Mouse (Mus musculus) heart, adult 8-10 months (tissue): ENCODE results near the gene Apoc1. TPM values are rescaled to one million over a fixed set of nuclear protein-coding genes. Genes with fewer than 3 reads are reported as not detected.
"Not testable (repeated sequence)": the region's sequence is repeated elsewhere in the genome, so short reads cannot be mapped to it uniquely, and the experiment has no call there.

ENCODE experiments used
- DNase-seq: peaks from one replicate; pipeline ENCODE4 v3.0.0; 2022; ENCODE audit warnings: low spot score
- total RNA-seq, 4 experiments: library from RNA; stranded (reverse); gene quantifications; 2 replicates each; pipeline ENCODE4 v1.2.4; 2022

The Apoc1 gene
- total RNA-seq, 4 experiments from 2014 or later, result 0.98 to 1.1 TPM; not detected in 2

GRCm38 (mm10) chr7:19705271-19705670 is 12.8 kb upstream of the Apoc1 start:
- DNase-seq, result no peak

GRCm38 (mm10) chr7:19704475-19704874 is 12.0 kb upstream of the Apoc1 start:
- no peak for DNase-seq

DNA sequence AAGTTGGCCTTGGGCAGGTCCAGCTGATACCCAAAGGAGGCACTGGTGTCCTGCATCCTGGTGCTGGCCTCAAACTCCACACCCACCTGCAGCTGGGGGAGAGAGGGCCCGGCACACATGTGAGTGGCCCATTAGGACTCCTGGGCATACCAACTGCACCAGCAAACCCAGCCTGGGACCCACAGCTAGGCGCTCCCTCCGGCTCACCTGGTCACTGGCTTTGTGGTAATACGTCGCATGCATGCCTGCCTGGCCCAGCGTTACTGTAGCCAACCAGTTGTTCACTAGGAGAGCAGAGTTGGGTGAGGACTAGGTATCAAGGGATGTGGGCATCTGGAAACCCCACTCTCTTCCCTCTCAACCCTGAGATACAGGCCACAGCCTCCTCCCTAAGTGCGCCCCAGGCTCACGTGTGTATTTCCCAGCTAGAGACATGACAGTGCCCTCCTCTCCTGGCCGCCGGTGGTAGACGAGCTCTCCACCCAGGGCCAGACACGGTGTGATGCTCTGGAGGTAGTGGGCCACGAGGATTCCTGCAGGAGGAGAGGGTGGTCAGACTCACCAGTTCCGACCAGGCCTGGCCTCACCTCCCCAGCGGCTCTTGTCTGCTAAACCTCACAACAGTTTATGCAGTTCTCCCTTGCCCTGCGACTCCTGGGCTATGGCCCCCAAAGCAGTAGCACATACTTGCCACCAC is 10.5 kb upstream of the Apoc1 start:
- no peak for DNase-seq

DNA sequence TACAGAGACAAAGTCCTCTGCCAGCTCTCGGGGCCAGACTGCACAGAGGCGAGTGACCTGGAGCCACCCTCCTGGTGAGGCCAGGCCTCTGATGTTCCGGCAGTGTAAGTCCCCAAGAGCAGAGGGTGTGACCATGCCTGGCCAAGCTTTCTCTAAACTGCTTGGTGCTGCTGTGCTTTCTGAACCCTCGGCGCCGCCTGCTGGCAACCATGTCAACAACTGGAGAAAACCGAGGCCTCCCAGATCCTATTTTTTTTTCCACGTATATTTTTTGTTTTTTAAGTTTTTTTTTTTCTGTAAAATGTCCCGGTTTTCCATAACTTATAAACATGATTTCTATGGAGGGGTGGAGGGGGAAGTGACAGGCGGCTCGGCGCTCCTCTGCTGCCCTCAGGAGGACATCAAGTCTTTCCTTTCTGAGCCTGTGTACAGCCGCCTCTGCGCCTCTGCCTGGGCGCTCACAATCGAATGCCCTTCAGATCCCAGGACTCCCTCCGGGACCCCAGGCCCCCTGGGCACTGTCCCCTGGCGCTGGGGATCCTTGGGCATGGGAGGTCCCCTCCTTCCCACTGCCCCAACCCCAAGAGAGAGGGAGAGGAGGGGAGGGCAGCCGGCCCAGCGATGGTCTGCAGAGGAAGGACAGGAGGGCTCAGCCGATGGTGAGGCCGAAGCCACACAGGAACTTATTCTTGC is 8.8 kb upstream of the Apoc1 start:
- DNase-seq, result peak; percentile 81

DNA sequence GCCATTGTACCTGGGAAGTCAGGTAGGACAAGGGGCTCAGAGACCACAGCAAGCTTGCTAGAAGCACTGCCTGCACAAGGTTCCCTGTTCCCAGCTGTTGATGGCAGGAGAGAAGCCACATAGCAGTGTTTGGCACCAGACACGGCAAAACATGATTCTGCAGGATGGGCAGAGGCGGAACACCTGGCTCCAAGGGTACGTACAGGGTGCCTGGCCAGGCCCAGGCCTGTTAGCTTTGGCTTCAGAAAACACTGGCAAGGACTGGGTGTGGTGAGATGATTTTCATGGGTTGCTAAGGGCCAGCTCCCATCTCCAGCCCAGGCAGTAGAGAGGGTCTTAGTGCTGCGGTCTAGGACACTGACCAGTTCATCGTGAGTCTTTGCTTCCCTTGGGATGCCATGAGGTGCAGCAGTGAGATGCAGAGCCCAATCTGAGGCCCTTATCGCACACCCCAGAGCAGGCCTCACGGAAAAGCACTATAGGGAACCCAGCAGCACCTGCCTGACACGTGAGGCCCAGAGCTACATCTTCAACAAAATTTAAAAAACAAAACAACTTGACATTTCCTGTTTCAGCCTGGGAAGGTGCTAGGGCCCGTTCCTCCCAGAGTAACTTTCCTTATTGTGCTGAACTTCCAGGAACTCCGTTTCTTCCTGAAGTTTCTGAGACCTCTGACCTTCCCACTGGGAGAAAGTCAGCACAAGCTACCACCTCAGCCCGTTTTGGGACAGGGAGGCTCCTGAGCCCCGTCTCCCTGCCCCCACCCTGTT is 8.0 kb upstream of the Apoc1 start:
- DNase-seq, result no peak

GRCm38 (mm10) chr7:19699827-19700148 is 7.3 kb upstream of the Apoc1 start:
- no peak for DNase-seq

DNA sequence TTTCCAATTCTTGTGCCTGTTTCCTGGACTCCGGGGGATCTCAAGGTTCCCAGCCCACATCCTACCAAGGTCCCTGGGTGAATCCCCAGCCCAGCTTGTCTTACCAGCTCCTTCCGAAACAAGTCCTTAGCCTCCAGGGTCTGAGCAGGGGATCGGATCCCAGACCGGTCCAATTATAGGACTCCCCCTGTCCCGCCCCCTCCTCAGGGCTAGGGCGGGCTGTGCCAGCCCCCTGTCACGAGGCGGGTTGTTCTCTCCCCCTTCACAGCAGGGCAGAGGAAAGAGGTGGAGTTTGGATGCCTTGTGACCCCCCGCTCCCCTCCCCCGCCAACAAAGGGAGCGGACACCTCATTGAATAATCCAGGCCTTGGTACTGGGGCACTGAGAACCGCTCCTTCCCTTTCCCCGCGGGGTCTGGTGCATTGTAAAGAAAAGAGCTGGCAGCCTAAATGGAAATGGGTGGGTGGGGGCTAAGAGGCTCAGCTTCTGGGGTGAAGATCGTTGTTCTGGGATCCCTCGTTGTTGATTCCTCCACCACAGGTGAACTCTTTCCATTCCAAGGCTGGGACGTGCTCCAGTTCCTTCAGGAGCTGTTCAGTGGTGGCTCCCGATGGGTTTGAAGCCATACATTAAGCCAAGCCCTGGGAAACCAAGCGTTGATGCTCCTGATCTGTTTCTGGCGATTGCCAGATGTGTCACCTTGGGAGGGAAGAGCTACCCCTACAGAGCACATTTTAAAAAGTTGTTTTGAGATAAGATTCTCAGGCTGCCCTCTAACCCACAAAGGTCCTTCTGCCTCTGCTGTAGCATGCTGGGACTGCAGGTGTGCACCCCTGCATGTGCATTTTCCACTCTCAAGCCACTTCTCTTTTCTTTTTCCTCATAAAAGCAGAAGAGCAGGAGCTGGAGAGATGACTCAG is 6.7 kb upstream of the Apoc1 start, which contains the start of gene Apoe:
Gene Apoe (minus strand): TSS at position 282 of the 920 bp plus-strand sequence.
- DNase-seq, result peak; percentile 63

GRCm38 (mm10) chr7:19697949-19698906 is 5.8 kb upstream of the Apoc1 start:
- no peak for DNase-seq

GRCm38 (mm10) chr7:19696336-19696873 is 3.9 kb upstream of the Apoc1 start:
- no peak for DNase-seq

DNA sequence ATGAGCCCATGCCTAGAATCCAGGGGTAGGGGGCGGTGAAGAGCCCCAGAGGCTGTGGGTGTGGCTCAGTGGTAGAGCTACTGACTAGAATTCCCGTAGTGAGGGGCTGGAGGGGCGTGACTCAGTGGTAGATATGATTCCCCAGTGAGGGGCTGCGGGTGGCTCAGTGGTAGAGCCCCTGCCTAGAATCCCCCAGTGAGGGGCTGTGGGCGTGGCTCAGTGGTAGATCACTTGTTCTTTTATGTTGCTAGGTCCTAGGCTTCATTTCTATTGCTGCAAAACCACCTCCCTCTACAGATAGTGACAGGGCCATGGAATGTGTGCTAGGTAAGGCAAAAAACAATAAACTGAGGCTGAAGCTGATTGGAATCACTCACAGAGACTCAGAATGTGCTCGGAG is 3.4 kb upstream of the Apoc1 start:
- no peak for DNase-seq

GRCm38 (mm10) chr7:19695213-19695594 is 2.7 kb upstream of the Apoc1 start:
- no peak for DNase-seq

- DNase-seq, result no peak
Observed at GRCm38 (mm10) chr7:19694336-19695212, 2.1 kb upstream of the Apoc1 start.

- DNase-seq, result no peak
Observed at GRCm38 (mm10) chr7:19693421-19693820, 961 bp upstream of the Apoc1 start.

GRCm38 (mm10) chr7:19691434-19691833 is 1.0 kb downstream of the Apoc1 start:
- DNase-seq, result no peak

DNA sequence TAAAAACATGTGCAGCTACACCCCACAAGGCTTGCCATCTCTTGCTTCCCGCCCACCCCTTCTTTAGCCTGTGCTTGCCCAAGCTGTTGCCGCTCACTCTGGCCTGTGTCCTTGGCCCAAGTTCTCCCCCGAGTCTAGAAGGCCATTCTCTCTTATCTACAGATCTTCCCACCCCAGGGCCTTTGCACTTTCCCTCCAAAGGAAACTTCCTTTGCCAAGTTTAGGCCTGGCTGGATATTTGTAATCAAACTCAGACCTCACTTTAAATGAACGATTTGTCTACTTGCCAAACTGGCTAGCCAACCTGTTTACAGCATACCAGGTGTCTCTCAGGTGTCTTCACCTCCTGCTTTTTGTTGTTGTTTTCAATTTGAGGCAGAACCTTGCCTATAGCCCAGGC is 1.6 kb downstream of the Apoc1 start:
- no peak for DNase-seq

- no peak for DNase-seq
Observed at GRCm38 (mm10) chr7:19688611-19689010, 3.8 kb downstream of the Apoc1 start.

GRCm38 (mm10) chr7:19688101-19688500 is 4.4 kb downstream of the Apoc1 start:
- DNase-seq, result no peak

DNA sequence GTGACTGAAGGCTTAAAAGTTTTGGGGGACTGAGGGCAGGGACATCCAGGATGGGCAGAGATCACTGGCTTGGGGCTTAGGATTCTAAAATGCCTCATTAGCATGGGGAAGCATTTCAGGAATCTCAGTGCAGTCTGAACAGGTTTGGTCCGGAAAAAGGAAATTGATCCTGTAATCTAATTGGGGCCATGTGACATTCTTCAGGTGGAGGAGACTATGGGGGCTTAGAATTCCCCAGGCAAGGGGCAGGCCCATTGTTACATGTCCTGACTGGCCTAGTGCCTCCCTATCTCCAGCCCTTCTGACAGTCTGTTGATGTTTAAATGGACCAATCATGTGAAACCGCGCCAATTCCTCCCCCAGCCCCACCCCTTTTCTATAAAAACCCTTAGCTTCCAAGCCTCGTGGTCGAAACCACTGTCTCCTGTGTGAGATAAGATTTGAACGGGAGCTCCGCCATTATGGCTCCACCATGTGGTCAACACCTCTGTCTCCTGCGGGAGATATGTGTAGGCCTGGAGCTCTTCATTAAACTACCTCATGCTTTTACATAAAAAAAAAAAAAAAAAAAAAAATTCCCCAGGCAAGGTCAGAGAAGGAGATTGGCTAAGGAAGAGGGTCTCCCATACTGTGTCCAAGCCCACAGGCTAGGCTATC is 5.4 kb downstream of the Apoc1 start:
- DNase-seq, result not testable (repeated sequence)

DNA sequence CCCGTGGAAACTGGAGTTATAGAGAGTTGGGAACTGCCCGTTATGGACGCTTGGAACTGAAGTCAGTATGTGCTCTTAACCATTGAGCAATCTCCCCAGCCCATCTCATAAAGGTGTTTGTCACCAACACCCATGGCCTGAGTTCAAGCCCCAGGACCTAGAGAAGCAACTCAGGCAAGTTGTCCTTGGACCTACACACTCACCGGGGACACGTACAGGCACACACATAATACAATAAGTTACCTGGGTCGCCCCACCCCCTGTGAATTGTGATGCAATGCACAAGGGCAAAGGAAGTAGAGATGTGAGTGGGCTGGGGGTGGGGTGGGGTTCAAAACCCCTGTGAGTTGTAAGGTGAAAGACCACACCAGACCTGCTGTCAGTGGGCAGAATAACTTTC is 5.9 kb downstream of the Apoc1 start:
- DNase-seq, result no peak
